Mouse (Mus musculus): Measurements from ENCODE around the gene Hs3st5. TPM values are rescaled to one million over a fixed set of nuclear protein-coding genes. Genes with fewer than 3 reads are reported as not detected.
"Not testable (repeated sequence)": the region's sequence is repeated elsewhere in the genome, so short reads cannot be mapped to it uniquely, and the experiment has no call there.

Gene Hs3st5
- polyA plus RNA-seq, 1 experiment from 2014 or later, result 0.25 TPM

GRCm38 (mm10) chr10:36499713-36500112, 6.9 kb upstream of the Hs3st5 start:
- Histone ChIP-seq H3K27ac (ENCODE audit: low read length) (no peak overlapping the region), H3K9me3 (ENCODE audit: control insufficient read depth, low read length) (no peaks in the 10 kb centered on the region), H3K4me3 (ENCODE audit: low read length) (no peak overlapping the region), H3K4me2 (ENCODE audit: low read depth, low read length) (no peak overlapping the region), H3K27me3 (ENCODE audit: control insufficient read depth, insufficient read depth, low read depth, low read length) (no peaks in the 10 kb centered on the region), H3K4me1 (replicated peaks; ENCODE audit: control insufficient read depth, insufficient read depth, low read length) (no peaks in the 10 kb centered on the region), H3K36me3 (ENCODE audit: control insufficient read depth, insufficient read depth, low read length) (no peaks in the 10 kb centered on the region), H3K9ac (ENCODE audit: low read length) (no peak overlapping the region)
- 69% methylated on average over 1 of the region's 1 CpGs for WGBS
- no peak for ATAC-seq (ENCODE audit: low read depth)

GRCm38 (mm10) chr10:36506033-36506726, 434 bp upstream of the Hs3st5 start:
- ATAC-seq (ENCODE audit: low read depth), result peak; percentile 67
- H3K4me3 ChIP-seq (ENCODE audit: low read length), result peak overlapping the region; percentile 63
- no peak overlapping the region for H3K27ac ChIP-seq (ENCODE audit: low read length)
- H3K9me3 ChIP-seq (ENCODE audit: control insufficient read depth, low read length), result no peaks in the 10 kb centered on the region
- peak overlapping the region; percentile 99 for H3K4me2 ChIP-seq (ENCODE audit: low read depth, low read length)
- H3K9ac ChIP-seq (ENCODE audit: low read length), result no peak overlapping the region
- peaks cover 30% of the 10 kb centered on the region for H3K27me3 ChIP-seq (ENCODE audit: control insufficient read depth, insufficient read depth, low read depth, low read length)
- WGBS, result 7% methylated on average over 13 of the region's 13 CpGs
- H3K36me3 ChIP-seq (ENCODE audit: control insufficient read depth, insufficient read depth, low read length), result no peaks in the 10 kb centered on the region
- peaks cover 12% of the 10 kb centered on the region for H3K4me1 ChIP-seq (replicated peaks; ENCODE audit: control insufficient read depth, insufficient read depth, low read length)

DNA sequence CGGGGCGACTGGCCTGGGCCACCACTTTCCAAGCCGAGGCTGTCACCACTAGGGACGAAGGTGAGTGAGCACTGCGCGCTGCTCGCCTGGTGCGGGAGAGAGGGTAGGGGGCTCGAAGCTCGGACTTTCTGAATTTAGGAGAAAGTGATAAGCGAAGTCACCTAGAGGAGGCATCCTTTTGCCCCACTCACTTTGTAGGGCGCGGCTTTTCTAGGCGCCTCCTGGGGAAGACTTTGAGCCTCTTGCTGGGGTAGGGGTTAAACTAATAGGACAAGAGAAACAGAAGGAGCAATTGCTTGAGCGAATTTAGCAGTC, 899 bp downstream of the Hs3st5 start:
- no peak for ATAC-seq (ENCODE audit: low read depth)
- WGBS, result 2% methylated on average over 15 of the region's 15 CpGs
- H3K36me3 ChIP-seq (ENCODE audit: control insufficient read depth, insufficient read depth, low read length), result no peaks in the 10 kb centered on the region
- H3K27me3 ChIP-seq (ENCODE audit: control insufficient read depth, insufficient read depth, low read depth, low read length), result peaks cover 30% of the 10 kb centered on the region
- H3K4me3 ChIP-seq (ENCODE audit: low read length), result peak overlapping the region; percentile 63
- peak overlapping the region; percentile 99 for H3K4me2 ChIP-seq (ENCODE audit: low read depth, low read length)
- peak overlapping the region; percentile 52 for H3K9ac ChIP-seq (ENCODE audit: low read length)
- H3K27ac ChIP-seq (ENCODE audit: low read length), result no peak overlapping the region
- H3K4me1 ChIP-seq (replicated peaks; ENCODE audit: control insufficient read depth, insufficient read depth, low read length), result peaks cover 12% of the 10 kb centered on the region
- H3K9me3 ChIP-seq (ENCODE audit: control insufficient read depth, low read length), result no peaks in the 10 kb centered on the region

DNA sequence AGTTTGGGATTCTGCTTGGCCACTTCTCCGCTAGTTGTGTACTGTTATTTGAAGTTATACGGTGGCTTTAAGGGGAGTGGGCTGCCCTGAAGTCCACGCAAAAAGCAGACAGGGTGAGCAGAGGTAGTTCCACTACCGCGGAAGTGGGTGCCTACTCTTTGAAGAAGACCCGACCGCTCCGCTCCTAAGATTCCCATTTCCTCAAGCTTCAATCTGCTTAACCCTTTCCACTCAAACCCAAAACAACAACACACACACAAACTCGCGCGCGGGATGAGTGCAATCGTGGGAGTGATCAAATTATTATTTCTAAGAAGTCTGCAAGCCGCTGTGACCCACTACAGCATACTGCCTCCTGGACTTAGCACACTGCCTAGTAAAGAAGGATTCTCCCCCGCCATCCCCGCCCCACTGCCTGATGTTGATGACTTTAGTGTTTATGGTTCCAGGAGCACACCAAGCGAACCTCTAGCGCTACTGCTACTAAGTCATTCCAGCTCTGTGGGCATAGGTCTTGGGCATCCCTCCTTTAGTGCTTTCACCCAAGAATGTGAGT, 1.5 kb downstream of the Hs3st5 start:
- H3K4me3 ChIP-seq (ENCODE audit: low read length), result peak overlapping the region; percentile 63
- peak overlapping the region; percentile 99 for H3K4me2 ChIP-seq (ENCODE audit: low read depth, low read length)
- H3K27ac ChIP-seq (ENCODE audit: low read length), result no peak overlapping the region
- 1% methylated on average over 18 of the region's 18 CpGs for WGBS
- peaks cover 30% of the 10 kb centered on the region for H3K27me3 ChIP-seq (ENCODE audit: control insufficient read depth, insufficient read depth, low read depth, low read length)
- no peak overlapping the region for H3K9ac ChIP-seq (ENCODE audit: low read length)
- peaks cover 12% of the 10 kb centered on the region for H3K4me1 ChIP-seq (replicated peaks; ENCODE audit: control insufficient read depth, insufficient read depth, low read length)
- no peak for ATAC-seq (ENCODE audit: low read depth)
- H3K9me3 ChIP-seq (ENCODE audit: control insufficient read depth, low read length), result no peaks in the 10 kb centered on the region
- H3K36me3 ChIP-seq (ENCODE audit: control insufficient read depth, insufficient read depth, low read length), result no peaks in the 10 kb centered on the region

- no peak for ATAC-seq (ENCODE audit: low read depth)
- Histone ChIP-seq H3K27me3 (ENCODE audit: control insufficient read depth, insufficient read depth, low read depth, low read length) (peaks cover 30% of the 10 kb centered on the region), H3K4me2 (ENCODE audit: low read depth, low read length) (no peak overlapping the region), H3K9ac (ENCODE audit: low read length) (no peak overlapping the region), H3K27ac (ENCODE audit: low read length) (no peak overlapping the region), H3K36me3 (ENCODE audit: control insufficient read depth, insufficient read depth, low read length) (no peaks in the 10 kb centered on the region), H3K4me1 (replicated peaks; ENCODE audit: control insufficient read depth, insufficient read depth, low read length) (peaks cover 12% of the 10 kb centered on the region), H3K4me3 (ENCODE audit: low read length) (no peak overlapping the region), H3K9me3 (ENCODE audit: control insufficient read depth, low read length) (no peaks in the 10 kb centered on the region)
- 50% methylated on average over 4 of the region's 4 CpGs for WGBS
Measured at GRCm38 (mm10) chr10:36509477-36509876, 2.9 kb downstream of the Hs3st5 start.

GRCm38 (mm10) chr10:36523881-36524280, 17.3 kb downstream of the Hs3st5 start:
- Histone ChIP-seq H3K4me1 (replicated peaks; ENCODE audit: control insufficient read depth, insufficient read depth, low read length) (no peaks in the 10 kb centered on the region), H3K36me3 (ENCODE audit: control insufficient read depth, insufficient read depth, low read length) (no peaks in the 10 kb centered on the region), H3K4me3 (ENCODE audit: low read length) (no peak overlapping the region), H3K9ac (ENCODE audit: low read length) (no peak overlapping the region), H3K9me3 (ENCODE audit: control insufficient read depth, low read length) (no peaks in the 10 kb centered on the region), H3K4me2 (ENCODE audit: low read depth, low read length) (no peak overlapping the region), H3K27ac (ENCODE audit: low read length) (no peak overlapping the region), H3K27me3 (ENCODE audit: control insufficient read depth, insufficient read depth, low read depth, low read length) (no peaks in the 10 kb centered on the region)
- ATAC-seq (ENCODE audit: low read depth), result no peak

DNA sequence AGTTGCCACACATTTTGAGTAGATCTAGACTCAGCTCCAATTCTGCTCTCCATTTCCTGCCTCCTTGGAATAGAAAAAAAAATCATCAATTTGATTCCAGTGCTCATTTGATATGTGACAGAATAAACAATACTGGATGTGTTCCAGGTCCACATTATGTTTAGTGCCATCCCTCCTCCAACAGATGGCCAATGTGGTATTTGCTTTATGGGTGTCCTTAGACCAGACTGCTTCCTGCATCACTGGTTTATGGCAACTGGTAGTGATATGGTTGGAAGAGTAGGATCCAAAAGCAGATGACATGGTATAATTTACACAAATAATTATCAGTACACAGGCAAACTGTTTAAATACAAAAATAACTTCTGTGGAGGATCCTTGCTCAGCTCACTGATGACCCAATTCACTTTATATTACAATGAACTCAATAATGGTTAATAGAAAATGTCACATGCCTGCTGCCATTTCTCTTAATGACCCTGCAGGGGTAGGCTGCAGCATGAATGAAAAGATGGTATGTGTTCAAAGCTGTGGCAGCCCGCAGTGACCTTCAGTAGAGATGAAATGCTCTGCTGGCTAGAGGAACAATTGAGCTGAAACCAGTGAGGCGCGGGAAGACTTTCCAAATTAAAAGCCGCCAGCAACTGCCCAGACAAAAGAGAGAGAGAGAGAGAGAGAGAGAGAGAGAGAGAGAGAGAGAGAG, 27.2 kb downstream of the Hs3st5 start:
- no peaks in the 10 kb centered on the region for H3K27me3 ChIP-seq (ENCODE audit: control insufficient read depth, insufficient read depth, low read depth, low read length)
- no peaks in the 10 kb centered on the region for H3K4me1 ChIP-seq (replicated peaks; ENCODE audit: control insufficient read depth, insufficient read depth, low read length)
- no peaks in the 10 kb centered on the region for H3K9me3 ChIP-seq (ENCODE audit: control insufficient read depth, low read length)
- no peak overlapping the region for H3K4me2 ChIP-seq (ENCODE audit: low read depth, low read length)
- ATAC-seq (ENCODE audit: low read depth), result no peak
- H3K36me3 ChIP-seq (ENCODE audit: control insufficient read depth, insufficient read depth, low read length), result no peaks in the 10 kb centered on the region
- no peak overlapping the region for H3K4me3 ChIP-seq (ENCODE audit: low read length)
- WGBS, result 86% methylated on average over 4 of the region's 4 CpGs
- no peak overlapping the region for H3K27ac ChIP-seq (ENCODE audit: low read length)
- no peak overlapping the region for H3K9ac ChIP-seq (ENCODE audit: low read length)

DNA sequence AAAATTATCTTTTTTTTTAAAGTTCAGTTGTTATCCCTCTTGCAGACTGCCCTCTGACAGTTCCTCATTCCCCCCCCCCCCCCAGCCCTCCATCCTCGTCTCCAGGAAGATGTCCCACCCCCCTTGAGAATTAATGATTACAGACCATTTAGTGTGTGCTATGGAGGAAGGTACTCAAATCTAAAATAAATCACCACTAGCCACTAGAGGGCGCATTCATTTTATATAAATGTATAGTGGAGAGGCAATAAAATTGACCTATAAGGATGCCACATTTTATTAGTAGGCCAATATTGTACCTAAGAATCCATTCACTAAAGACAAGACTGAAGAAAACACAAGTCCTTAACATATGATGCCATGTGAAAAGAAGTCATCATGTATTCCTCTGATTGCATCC, 40.0 kb downstream of the Hs3st5 start:
- no peak overlapping the region for H3K4me3 ChIP-seq (ENCODE audit: low read length)
- no peaks in the 10 kb centered on the region for H3K4me1 ChIP-seq (replicated peaks; ENCODE audit: control insufficient read depth, insufficient read depth, low read length)
- no peaks in the 10 kb centered on the region for H3K27me3 ChIP-seq (ENCODE audit: control insufficient read depth, insufficient read depth, low read depth, low read length)
- no peak overlapping the region for H3K9ac ChIP-seq (ENCODE audit: low read length)
- H3K27ac ChIP-seq (ENCODE audit: low read length), result no peak overlapping the region
- no peaks in the 10 kb centered on the region for H3K9me3 ChIP-seq (ENCODE audit: control insufficient read depth, low read length)
- no peak overlapping the region for H3K4me2 ChIP-seq (ENCODE audit: low read depth, low read length)
- no peaks in the 10 kb centered on the region for H3K36me3 ChIP-seq (ENCODE audit: control insufficient read depth, insufficient read depth, low read length)
- 23% methylated on average over 2 of the region's 2 CpGs for WGBS
- ATAC-seq (ENCODE audit: low read depth), result no peak

- not testable (repeated sequence) for H3K27me3 ChIP-seq (ENCODE audit: control insufficient read depth, insufficient read depth, low read depth, low read length); ATAC-seq (ENCODE audit: low read depth); H3K4me1 ChIP-seq (replicated peaks; ENCODE audit: control insufficient read depth, insufficient read depth, low read length); H3K9me3 ChIP-seq (ENCODE audit: control insufficient read depth, low read length); H3K36me3 ChIP-seq (ENCODE audit: control insufficient read depth, insufficient read depth, low read length); H3K9ac ChIP-seq (ENCODE audit: low read length); H3K4me3 ChIP-seq (ENCODE audit: low read length); H3K4me2 ChIP-seq (ENCODE audit: low read depth, low read length); H3K27ac ChIP-seq (ENCODE audit: low read length)
- 74% methylated on average over 1 of the region's 1 CpGs for WGBS
Measured at GRCm38 (mm10) chr10:36547713-36548112, 41.1 kb downstream of the Hs3st5 start.

All from lung, embryonic 16.5 days (tissue).